Mouse (Mus musculus) small intestine, adult 2 months (tissue): ENCODE results near the gene Zc3hc1. TPM values are rescaled to one million over a fixed set of nuclear protein-coding genes. Genes with fewer than 3 reads are reported as not detected.

Experiments used
- H3K27ac ChIP-seq: fragments of 200-500 bp; 2 replicates; pipeline ENCODE4 v1.5.1; 2012; ENCODE audit warnings: low read depth, low read length, control low read depth, inconsistent platforms; ENCODE audit not compliant: insufficient read depth
- H3K27me3 ChIP-seq: fragments of 200-500 bp; 2 replicates; pipeline ENCODE4 v1.6.1; 2012; ENCODE audit warnings: mild to moderate bottlenecking, moderate library complexity, low read length, inconsistent platforms; ENCODE audit not compliant: control insufficient read depth, insufficient read depth
- H3K36me3 ChIP-seq: fragments of 200-500 bp; 2 replicates; pipeline ENCODE4 v1.6.1; 2012; ENCODE audit warnings: mild to moderate bottlenecking, low read length, control low read depth, inconsistent platforms; ENCODE audit not compliant: control insufficient read depth, insufficient read depth
- H3K4me1 ChIP-seq: fragments of 200-500 bp; 2 replicates; pipeline ENCODE4 v1.6.1; 2012; ENCODE audit warnings: low read length, inconsistent platforms, mixed read lengths; ENCODE audit not compliant: control insufficient read depth, insufficient read depth, insufficient read length
- H3K4me3 ChIP-seq: fragments of 200-500 bp; 2 replicates; pipeline ENCODE4 v1.5.1; 2012; ENCODE audit warnings: low read depth, mild to moderate bottlenecking, control low read depth, inconsistent platforms, low read length, moderate library complexity
- CTCF ChIP-seq: fragments of 200-500 bp; IDR thresholded peaks from 2 replicates; pipeline ENCODE4 v1.5.1; 2012; ENCODE audit warnings: low read depth, mild to moderate bottlenecking, control low read depth, inconsistent platforms, low read length, moderate library complexity, mixed read lengths; ENCODE audit not compliant: insufficient replicate concordance, insufficient read length; ENCODE audit errors: extremely low read depth
- POLR2A ChIP-seq: fragments of 200-500 bp; IDR thresholded peaks from 2 replicates; pipeline ENCODE4 v1.6.1; 2012; ENCODE audit warnings: low read depth, mild to moderate bottlenecking, control low read depth, inconsistent platforms, low read length, moderate library complexity
- WGBS: fragments of 180-500 bp; shearing (Covaris S2); methylation state at CpG from one replicate; pipeline ENCODE4 v1.1.7; 2018; 5-methylcytosine and 5-hydroxymethylcytosine counted together
- polyA plus RNA-seq: library from polyadenylated mRNA; depleted of rRNA; stranded (reverse); fragments of >200 nt; gene quantifications from 2 replicates; pipeline ENCODE4 v1.2.3, GENCODE M21; 2012; rRNA removed

The Zc3hc1 gene
- 2.5 and 5.9 TPM in 2 replicates for polyA plus RNA-seq

- Histone ChIP-seq H3K27me3 (no peaks in the 10 kb centered on the region), H3K4me3 (peak within 1 kb of the TSS; percentile 67), H3K27ac (no peak within 1 kb of the TSS), H3K36me3 (peaks cover 4% of the 10 kb centered on the region), H3K4me1 (no peaks in the 10 kb centered on the region)
- 7% methylated on average over 33 of the region's 33 CpGs for WGBS
- TF ChIP-seq POLR2A (peak; percentile 58; the same call in 1 of the 2 replicates), CTCF (no peak)
These were observed at the start of gene Zc3hc1 for GRCm38 (mm10) chr6:30390714-30391697. Gene Zc3hc1 (minus strand): TSS chr6:30391028.

GRCm38 (mm10) chr6:30439576-30439975, 48.7 kb upstream of the Zc3hc1 start:
- H3K27ac ChIP-seq, result no peak overlapping the region
- TF ChIP-seq POLR2A (no peak), CTCF (no peak)
- H3K27me3 ChIP-seq, result no peaks in the 10 kb centered on the region
- H3K4me3 ChIP-seq, result no peak overlapping the region
- H3K36me3 ChIP-seq, result peaks cover 21% of the 10 kb centered on the region
- no peaks in the 10 kb centered on the region for H3K4me1 ChIP-seq
- WGBS, result 97% methylated on average over 10 of the region's 10 CpGs

- Histone ChIP-seq H3K4me3 (no peak overlapping the region), H3K27ac (no peak overlapping the region), H3K4me1 (no peaks in the 10 kb centered on the region), H3K27me3 (no peaks in the 10 kb centered on the region), H3K36me3 (peaks cover 9% of the 10 kb centered on the region)
- WGBS, result 25% methylated on average over 3 of the region's 3 CpGs
- TF ChIP-seq CTCF (no peak), POLR2A (no peak)
These were observed 46.2 kb upstream of the Zc3hc1 start for GRCm38 (mm10) chr6:30437054-30437453.

- Histone ChIP-seq H3K36me3 (peaks cover 4% of the 10 kb centered on the region; the same call in 1 of the 2 replicates), H3K27ac (no peak overlapping the region), H3K27me3 (no peaks in the 10 kb centered on the region), H3K4me1 (no peaks in the 10 kb centered on the region), H3K4me3 (no peak overlapping the region)
- TF ChIP-seq CTCF (no peak), POLR2A (no peak)
- 93% methylated on average over 3 of the region's 3 CpGs for WGBS
These were observed 45.6 kb upstream of the Zc3hc1 start for GRCm38 (mm10) chr6:30436476-30436875.

GRCm38 (mm10) chr6:30432461-30433192, 41.8 kb upstream of the Zc3hc1 start:
- WGBS, result 68% methylated on average over 3 of the region's 3 CpGs
- Histone ChIP-seq H3K27ac (no peak overlapping the region), H3K36me3 (no peaks in the 10 kb centered on the region), H3K4me1 (no peaks in the 10 kb centered on the region), H3K27me3 (no peaks in the 10 kb centered on the region), H3K4me3 (no peak overlapping the region)
- no peak for TF ChIP-seq POLR2A
- TF ChIP-seq CTCF, result no peak

- no peaks in the 10 kb centered on the region for H3K4me1 ChIP-seq
- no peaks in the 10 kb centered on the region for H3K27me3 ChIP-seq
- H3K36me3 ChIP-seq, result peaks cover 2% of the 10 kb centered on the region; the same call in 1 of the 2 replicates
- 86% methylated on average over 7 of the region's 7 CpGs for WGBS
- TF ChIP-seq POLR2A (no peak), CTCF (no peak)
- H3K27ac ChIP-seq, result no peak overlapping the region
- H3K4me3 ChIP-seq, result no peak overlapping the region
These were observed 26.0 kb upstream of the Zc3hc1 start for GRCm38 (mm10) chr6:30416801-30417200.

GRCm38 (mm10) chr6:30416126-30416525, 25.3 kb upstream of the Zc3hc1 start:
- Histone ChIP-seq H3K4me3 (no peak overlapping the region), H3K27me3 (no peaks in the 10 kb centered on the region), H3K27ac (no peak overlapping the region), H3K36me3 (no peaks in the 10 kb centered on the region), H3K4me1 (no peaks in the 10 kb centered on the region)
- TF ChIP-seq CTCF (no peak), POLR2A (no peak)
- 75% methylated on average over 2 of the region's 2 CpGs for WGBS
